Mouse (Mus musculus): ENCODE results near the gene Rapgef2. TPM values are rescaled to one million over a fixed set of nuclear protein-coding genes. Genes with fewer than 3 reads are reported as not detected.
A peak's percentile ranks its signal among the peaks of the same experiment; 100 is the strongest.

The Rapgef2 gene
- polyA plus RNA-seq, 1 experiment from 2014 or later, result 3.1 TPM

DNA sequence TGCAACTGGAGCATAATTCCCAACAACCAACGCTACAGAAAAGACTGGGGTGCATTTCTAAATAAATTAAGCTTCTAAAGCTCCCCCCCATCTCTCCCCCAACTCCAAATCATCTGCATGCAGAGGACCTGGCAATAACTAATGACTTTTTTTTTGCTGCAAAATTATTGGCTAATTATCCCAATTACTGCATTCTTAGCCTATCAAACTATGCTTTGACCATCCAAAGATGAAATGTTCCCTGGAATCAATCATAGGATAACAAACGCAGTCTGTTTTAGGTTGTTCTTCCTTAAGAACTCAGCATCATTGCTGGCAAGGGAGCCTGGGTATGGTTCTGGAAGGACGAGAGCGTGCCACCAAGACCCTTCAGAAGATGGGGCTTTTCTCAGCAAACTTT is 22.3 kb upstream of the Rapgef2 start:
- no peak overlapping the region for H3K27ac ChIP-seq (ENCODE audit: low read depth, low read length)
- H3K9ac ChIP-seq (ENCODE audit: low read depth, low read length), result no peak overlapping the region
- ATAC-seq (replicated peaks; ENCODE audit: low FRiP score), result no peak
- H3K36me3 ChIP-seq (ENCODE audit: control insufficient read depth, insufficient read depth, low read length), result no peaks in the 10 kb centered on the region
- no peak for DNase-seq (ENCODE audit: low spot score)
- no peaks in the 10 kb centered on the region for H3K27me3 ChIP-seq (replicated peaks; ENCODE audit: control insufficient read depth, insufficient read depth, low read length)
- H3K4me1 ChIP-seq (replicated peaks; ENCODE audit: control insufficient read depth, insufficient read depth, low read length), result no peaks in the 10 kb centered on the region
- no peak overlapping the region for H3K4me3 ChIP-seq (ENCODE audit: low read depth, low read length)
- no peak overlapping the region for H3K4me2 ChIP-seq
- no peaks in the 10 kb centered on the region for H3K9me3 ChIP-seq (ENCODE audit: control insufficient read depth, low read length)
- WGBS, result 83% methylated on average over 4 of the region's 4 CpGs

DNA sequence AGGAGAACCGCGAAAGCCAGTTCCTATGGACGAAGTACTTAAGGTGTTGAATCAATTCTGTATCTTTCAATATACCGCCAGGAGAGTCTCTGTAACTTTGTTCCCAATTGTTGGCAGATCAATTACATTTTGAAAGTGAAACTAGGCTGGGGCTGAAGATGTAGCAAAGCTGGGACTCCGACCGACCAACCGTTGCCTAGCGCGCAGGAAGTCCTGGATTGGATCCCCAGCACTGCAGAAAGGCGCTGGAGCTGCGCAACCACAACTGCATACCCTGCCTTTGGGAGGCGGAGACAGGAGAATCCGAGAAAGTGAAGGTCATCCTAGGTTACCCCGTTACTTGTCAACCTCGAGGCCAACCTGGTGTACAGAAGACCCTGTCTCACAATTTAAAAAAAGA is 13.1 kb upstream of the Rapgef2 start:
- no peaks in the 10 kb centered on the region for H3K9me3 ChIP-seq (ENCODE audit: control insufficient read depth, low read length)
- H3K27me3 ChIP-seq (replicated peaks; ENCODE audit: control insufficient read depth, insufficient read depth, low read length), result no peaks in the 10 kb centered on the region
- no peaks in the 10 kb centered on the region for H3K36me3 ChIP-seq (ENCODE audit: control insufficient read depth, insufficient read depth, low read length)
- H3K4me1 ChIP-seq (replicated peaks; ENCODE audit: control insufficient read depth, insufficient read depth, low read length), result no peaks in the 10 kb centered on the region
- H3K4me2 ChIP-seq, result no peak overlapping the region
- DNase-seq (ENCODE audit: low spot score), result no peak
- WGBS, result 81% methylated on average over 15 of the region's 15 CpGs
- H3K27ac ChIP-seq (ENCODE audit: low read depth, low read length), result no peak overlapping the region
- ATAC-seq (replicated peaks; ENCODE audit: low FRiP score), result no peak
- H3K4me3 ChIP-seq (ENCODE audit: low read depth, low read length), result no peak overlapping the region
- H3K9ac ChIP-seq (ENCODE audit: low read depth, low read length), result no peak overlapping the region

DNA sequence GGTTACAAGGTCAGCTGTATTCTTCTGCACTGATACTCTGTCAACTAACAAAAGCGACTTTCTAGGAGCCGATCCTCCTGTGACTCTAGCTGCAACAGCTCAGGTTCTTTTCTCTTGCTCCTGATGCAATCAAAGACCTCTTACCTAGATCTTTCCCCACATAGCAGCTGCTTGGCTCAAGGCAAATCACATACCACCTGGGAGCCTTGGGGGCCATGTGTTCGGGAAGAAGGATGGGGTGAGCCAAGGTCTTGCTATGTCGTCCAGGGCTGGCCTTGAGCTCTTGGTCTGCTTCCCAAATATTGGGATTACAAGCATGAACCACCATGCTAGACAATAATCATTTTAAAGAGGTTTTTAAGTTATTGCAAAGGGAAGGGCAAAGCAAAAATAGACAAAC is 11.0 kb upstream of the Rapgef2 start:
- ATAC-seq (replicated peaks; ENCODE audit: low FRiP score), result no peak
- DNase-seq (ENCODE audit: low spot score), result no peak
- H3K9me3 ChIP-seq (ENCODE audit: control insufficient read depth, low read length), result no peaks in the 10 kb centered on the region
- H3K4me2 ChIP-seq, result no peak overlapping the region
- 87% methylated on average over 4 of the region's 4 CpGs for WGBS
- H3K4me3 ChIP-seq (ENCODE audit: low read depth, low read length), result no peak overlapping the region
- H3K9ac ChIP-seq (ENCODE audit: low read depth, low read length), result no peak overlapping the region
- H3K27me3 ChIP-seq (replicated peaks; ENCODE audit: control insufficient read depth, insufficient read depth, low read length), result no peaks in the 10 kb centered on the region
- H3K27ac ChIP-seq (ENCODE audit: low read depth, low read length), result no peak overlapping the region
- H3K36me3 ChIP-seq (ENCODE audit: control insufficient read depth, insufficient read depth, low read length), result no peaks in the 10 kb centered on the region
- H3K4me1 ChIP-seq (replicated peaks; ENCODE audit: control insufficient read depth, insufficient read depth, low read length), result no peaks in the 10 kb centered on the region

DNA sequence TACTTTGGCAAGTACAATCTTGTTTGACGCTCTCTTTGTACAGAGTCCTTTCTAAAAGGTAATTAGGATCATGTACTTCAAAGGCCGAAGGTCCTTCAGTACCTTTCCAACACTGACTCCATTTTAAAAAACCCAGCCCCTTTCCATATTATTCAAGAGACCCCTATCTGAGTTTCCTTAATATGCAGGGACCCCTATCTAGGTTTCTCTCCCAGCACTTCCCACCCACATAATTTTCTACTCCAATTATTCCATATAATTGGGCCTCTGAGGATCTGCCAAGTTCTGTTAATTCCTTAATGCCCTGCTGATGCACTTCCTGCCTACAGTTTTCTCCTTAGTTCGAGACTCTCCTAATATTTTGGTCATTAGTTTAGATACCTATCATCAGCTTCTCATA is 10.3 kb upstream of the Rapgef2 start:
- Histone ChIP-seq H3K4me3 (ENCODE audit: low read depth, low read length) (no peak overlapping the region), H3K9me3 (ENCODE audit: control insufficient read depth, low read length) (no peaks in the 10 kb centered on the region), H3K36me3 (ENCODE audit: control insufficient read depth, insufficient read depth, low read length) (no peaks in the 10 kb centered on the region), H3K27me3 (replicated peaks; ENCODE audit: control insufficient read depth, insufficient read depth, low read length) (no peaks in the 10 kb centered on the region), H3K4me1 (replicated peaks; ENCODE audit: control insufficient read depth, insufficient read depth, low read length) (no peaks in the 10 kb centered on the region), H3K9ac (ENCODE audit: low read depth, low read length) (no peak overlapping the region), H3K4me2 (no peak overlapping the region), H3K27ac (ENCODE audit: low read depth, low read length) (no peak overlapping the region)
- DNase-seq (ENCODE audit: low spot score) (no peak), ATAC-seq (replicated peaks; ENCODE audit: low FRiP score) (no peak)
- WGBS, result 91% methylated on average over 3 of the region's 3 CpGs

DNA sequence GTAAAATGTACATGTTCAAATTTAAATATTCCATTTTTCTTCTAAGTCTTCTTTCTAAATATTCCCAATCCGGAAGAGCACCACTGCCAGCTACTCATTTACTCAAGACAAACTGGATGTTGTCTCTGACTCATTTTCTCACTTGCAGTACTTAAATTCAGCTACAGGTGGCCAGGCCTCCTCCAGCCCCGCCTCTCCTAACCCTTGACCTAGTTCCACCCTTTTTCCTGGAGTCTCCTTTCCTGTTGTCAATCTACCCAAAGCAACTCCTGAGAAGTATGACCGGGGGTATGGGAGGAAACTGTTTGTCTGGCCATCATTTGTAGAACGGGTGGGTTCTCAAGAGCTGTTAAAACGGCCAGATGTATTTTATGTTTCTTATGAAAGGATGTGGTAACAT is 9.7 kb upstream of the Rapgef2 start:
- H3K27me3 ChIP-seq (replicated peaks; ENCODE audit: control insufficient read depth, insufficient read depth, low read length), result no peaks in the 10 kb centered on the region
- no peak overlapping the region for H3K9ac ChIP-seq (ENCODE audit: low read depth, low read length)
- H3K4me2 ChIP-seq, result no peak overlapping the region
- H3K27ac ChIP-seq (ENCODE audit: low read depth, low read length), result no peak overlapping the region
- no peak for ATAC-seq (replicated peaks; ENCODE audit: low FRiP score)
- no peaks in the 10 kb centered on the region for H3K36me3 ChIP-seq (ENCODE audit: control insufficient read depth, insufficient read depth, low read length)
- no peak for DNase-seq (ENCODE audit: low spot score)
- no peaks in the 10 kb centered on the region for H3K4me1 ChIP-seq (replicated peaks; ENCODE audit: control insufficient read depth, insufficient read depth, low read length)
- H3K9me3 ChIP-seq (ENCODE audit: control insufficient read depth, low read length), result no peaks in the 10 kb centered on the region
- WGBS, result 62% methylated on average over 5 of the region's 5 CpGs
- no peak overlapping the region for H3K4me3 ChIP-seq (ENCODE audit: low read depth, low read length)

DNA sequence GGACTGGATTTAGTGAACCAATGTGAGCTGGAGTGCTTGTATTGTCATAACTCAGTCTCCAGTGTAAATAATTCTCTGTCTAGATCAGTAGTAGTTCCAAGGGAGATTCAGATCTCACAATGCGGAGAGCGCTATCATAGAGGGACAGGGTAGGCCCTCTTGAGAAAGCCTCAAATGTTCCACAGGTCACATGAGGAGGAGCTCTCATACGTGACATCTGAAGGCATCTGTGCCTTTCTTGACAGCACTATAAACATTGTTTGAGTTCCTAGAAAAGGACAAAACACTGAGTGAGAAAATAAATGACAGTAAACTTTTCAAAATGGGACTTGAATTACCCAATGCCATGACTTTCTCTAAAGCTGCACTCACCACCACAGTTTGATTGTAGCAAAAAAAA is 8.4 kb upstream of the Rapgef2 start:
- Histone ChIP-seq H3K9ac (ENCODE audit: low read depth, low read length) (no peak overlapping the region), H3K27me3 (replicated peaks; ENCODE audit: control insufficient read depth, insufficient read depth, low read length) (no peaks in the 10 kb centered on the region), H3K9me3 (ENCODE audit: control insufficient read depth, low read length) (no peaks in the 10 kb centered on the region), H3K4me3 (ENCODE audit: low read depth, low read length) (no peak overlapping the region), H3K4me2 (no peak overlapping the region), H3K4me1 (replicated peaks; ENCODE audit: control insufficient read depth, insufficient read depth, low read length) (no peaks in the 10 kb centered on the region), H3K27ac (ENCODE audit: low read depth, low read length) (no peak overlapping the region), H3K36me3 (ENCODE audit: control insufficient read depth, insufficient read depth, low read length) (no peaks in the 10 kb centered on the region)
- no peak for DNase-seq (ENCODE audit: low spot score)
- 91% methylated on average over 3 of the region's 3 CpGs for WGBS
- no peak for ATAC-seq (replicated peaks; ENCODE audit: low FRiP score)

DNA sequence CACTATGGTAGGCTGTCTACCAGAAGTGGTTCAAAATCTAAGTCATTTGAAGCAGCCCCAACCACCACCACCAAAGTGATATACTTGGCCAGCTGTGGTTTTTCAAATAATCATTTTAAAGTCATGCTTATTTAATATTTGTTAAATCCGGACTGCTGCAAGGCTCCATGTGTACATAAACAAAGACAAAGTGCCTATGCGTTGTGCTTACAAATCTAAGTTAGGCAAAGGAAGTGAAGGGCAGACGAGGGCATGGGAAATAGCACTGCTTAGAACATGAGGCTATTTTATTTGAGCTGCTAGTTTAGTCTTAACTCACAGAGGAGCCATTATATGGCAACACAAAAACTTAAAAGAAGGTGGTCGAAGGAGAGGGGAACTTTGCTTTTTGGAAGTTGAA is 6.7 kb upstream of the Rapgef2 start:
- no peaks in the 10 kb centered on the region; the same call in 1 of the 2 replicates for H3K27me3 ChIP-seq (replicated peaks; ENCODE audit: control insufficient read depth, insufficient read depth, low read length)
- no peak overlapping the region for H3K27ac ChIP-seq (ENCODE audit: low read depth, low read length)
- DNase-seq (ENCODE audit: low spot score), result no peak
- no peaks in the 10 kb centered on the region for H3K9me3 ChIP-seq (ENCODE audit: control insufficient read depth, low read length)
- H3K36me3 ChIP-seq (ENCODE audit: control insufficient read depth, insufficient read depth, low read length), result no peaks in the 10 kb centered on the region
- H3K4me3 ChIP-seq (ENCODE audit: low read depth, low read length), result no peak overlapping the region
- no peak overlapping the region for H3K9ac ChIP-seq (ENCODE audit: low read depth, low read length)
- no peak for ATAC-seq (replicated peaks; ENCODE audit: low FRiP score)
- no peaks in the 10 kb centered on the region for H3K4me1 ChIP-seq (replicated peaks; ENCODE audit: control insufficient read depth, insufficient read depth, low read length)
- H3K4me2 ChIP-seq, result no peak overlapping the region
- WGBS, result 68% methylated on average over 4 of the region's 4 CpGs

DNA sequence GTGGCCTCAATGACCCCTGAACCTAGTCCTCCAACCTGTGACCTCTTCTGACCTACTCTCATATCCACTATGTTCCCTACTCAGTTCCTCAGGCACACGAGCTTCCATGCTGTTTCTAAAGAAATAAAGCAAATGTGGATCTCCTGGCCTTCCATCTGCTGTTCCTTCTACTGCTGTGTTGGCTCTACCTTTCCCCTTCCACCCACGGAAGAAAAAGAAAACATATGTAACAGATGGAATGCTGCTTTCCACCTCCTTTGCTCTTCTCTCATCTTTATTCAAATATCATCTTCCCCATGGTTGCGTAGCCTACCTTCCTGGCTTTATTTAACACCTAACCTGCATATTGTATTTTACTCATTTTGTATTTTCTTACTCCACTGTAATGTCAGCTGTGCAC is 2.7 kb upstream of the Rapgef2 start:
- peaks cover 2% of the 10 kb centered on the region; the same call in 1 of the 2 replicates for H3K27me3 ChIP-seq (replicated peaks; ENCODE audit: control insufficient read depth, insufficient read depth, low read length)
- no peak overlapping the region for H3K4me2 ChIP-seq
- WGBS, result 77% methylated on average over 3 of the region's 3 CpGs
- no peaks in the 10 kb centered on the region for H3K9me3 ChIP-seq (ENCODE audit: control insufficient read depth, low read length)
- no peaks in the 10 kb centered on the region for H3K36me3 ChIP-seq (ENCODE audit: control insufficient read depth, insufficient read depth, low read length)
- H3K27ac ChIP-seq (ENCODE audit: low read depth, low read length), result no peak overlapping the region
- no peak overlapping the region for H3K9ac ChIP-seq (ENCODE audit: low read depth, low read length)
- ATAC-seq (replicated peaks; ENCODE audit: low FRiP score) (no peak), DNase-seq (ENCODE audit: low spot score) (no peak)
- no peak overlapping the region for H3K4me3 ChIP-seq (ENCODE audit: low read depth, low read length)
- peaks cover 6% of the 10 kb centered on the region for H3K4me1 ChIP-seq (replicated peaks; ENCODE audit: control insufficient read depth, insufficient read depth, low read length)

DNA sequence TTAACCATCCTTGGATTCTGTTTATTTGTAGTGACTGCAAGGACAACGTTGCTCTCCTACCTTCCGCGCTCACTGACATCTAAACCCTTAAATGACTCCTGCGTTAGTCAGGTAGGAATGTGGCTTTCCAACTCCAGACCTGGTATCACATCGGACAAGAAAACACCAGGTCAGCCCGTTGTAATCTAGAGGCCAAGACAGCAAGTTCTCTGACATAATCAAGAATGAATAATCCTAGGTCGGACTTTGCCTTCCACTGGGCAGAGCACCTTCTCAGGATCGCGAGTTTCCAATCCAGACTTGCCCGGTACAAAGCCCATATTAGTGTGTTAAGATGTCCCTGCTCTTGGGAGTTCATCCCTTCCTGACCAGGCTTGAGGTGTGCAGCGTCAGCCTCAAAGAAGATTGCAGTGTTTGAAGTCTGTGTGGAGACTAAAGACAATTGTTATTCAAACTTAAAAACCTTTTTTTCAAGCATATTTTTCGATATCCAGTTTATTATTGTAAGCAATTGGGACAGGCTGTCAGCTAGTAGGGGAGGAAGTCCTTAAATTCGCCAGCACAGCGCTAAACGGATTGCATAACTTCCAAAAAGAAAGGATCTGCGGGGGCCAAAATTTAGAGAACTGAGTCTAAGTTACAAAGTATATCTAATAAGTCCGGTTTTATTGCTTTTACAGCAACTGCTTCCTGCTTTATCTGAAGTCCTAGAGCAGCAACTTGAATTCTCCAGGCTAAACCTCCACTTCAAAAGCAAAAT is 1.6 kb upstream of the Rapgef2 start:
- H3K36me3 ChIP-seq (ENCODE audit: control insufficient read depth, insufficient read depth, low read length), result no peaks in the 10 kb centered on the region
- H3K4me2 ChIP-seq, result peak overlapping the region; percentile 90
- peak overlapping the region; percentile 87 for H3K4me3 ChIP-seq (ENCODE audit: low read depth, low read length)
- no peak overlapping the region for H3K27ac ChIP-seq (ENCODE audit: low read depth, low read length)
- DNase-seq (ENCODE audit: low spot score) (no peak), ATAC-seq (replicated peaks; ENCODE audit: low FRiP score) (no peak)
- H3K9ac ChIP-seq (ENCODE audit: low read depth, low read length), result peak overlapping the region; percentile 84
- H3K4me1 ChIP-seq (replicated peaks; ENCODE audit: control insufficient read depth, insufficient read depth, low read length), result peaks cover 8% of the 10 kb centered on the region
- no peaks in the 10 kb centered on the region for H3K9me3 ChIP-seq (ENCODE audit: control insufficient read depth, low read length)
- peaks cover 2% of the 10 kb centered on the region; the same call in 1 of the 2 replicates for H3K27me3 ChIP-seq (replicated peaks; ENCODE audit: control insufficient read depth, insufficient read depth, low read length)
- 11% methylated on average over 17 of the region's 17 CpGs for WGBS
